Mouse (Mus musculus) embryonic facial prominence, embryonic 14.5 days (tissue): ENCODE measurements at regions not wholly inside any gene's neighbourhood (a gene's known extent, or its start where the extent isn't known, plus 50 kb on each side); places are given as distances from the start of the nearest gene placed in this dataset.

Source experiments
- ATAC-seq: fragments of 200-750 bp; cut with Nextera tagmentation; 2 replicates; pipeline ENCODE4 v1.8.0; 2017; ENCODE audit warnings: low read depth, moderate number of reproducible peaks, moderate TSS enrichment
- DNase-seq: peaks from one replicate; pipeline ENCODE4 v3.0.0-alpha.2; 2015; ENCODE audit warnings: low spot score
- H3K27ac ChIP-seq: fragments of 300-500 bp; sonication (generic); replicated peaks from 2 replicates; pipeline ENCODE4 v1.5.1; 2014; ENCODE audit warnings: low read depth, mild to moderate bottlenecking, low read length, moderate library complexity
- H3K27me3 ChIP-seq: fragments of 300-500 bp; sonication (generic); replicated peaks from 2 replicates; pipeline ENCODE4 v1.6.1; 2014; ENCODE audit warnings: low read length; ENCODE audit not compliant: control insufficient read depth, insufficient read depth
- H3K36me3 ChIP-seq: fragments of 300-500 bp; sonication (generic); 2 replicates; pipeline ENCODE4 v1.6.1; 2014; ENCODE audit warnings: low read length, mixed read lengths; ENCODE audit not compliant: control insufficient read depth, insufficient read depth
- H3K4me1 ChIP-seq: fragments of 300-500 bp; sonication (generic); 2 replicates; pipeline ENCODE4 v1.6.1; 2014; ENCODE audit warnings: antibody characterized with exemption, low read length; ENCODE audit not compliant: control insufficient read depth, insufficient read depth
- H3K4me2 ChIP-seq: fragments of 300-500 bp; sonication (generic); 2 replicates; pipeline ENCODE4 v1.6.1; 2014; ENCODE audit warnings: low read depth, mild to moderate bottlenecking, low read length, moderate library complexity, mixed read lengths
- H3K4me3 ChIP-seq: fragments of 300-500 bp; sonication (generic); 2 replicates; pipeline ENCODE4 v1.5.1; 2014; ENCODE audit warnings: low read depth, mild to moderate bottlenecking, low read length
- H3K9ac ChIP-seq: fragments of 300-500 bp; sonication (generic); 2 replicates; pipeline ENCODE4 v1.6.1; 2014; ENCODE audit warnings: low read depth, mild to moderate bottlenecking, low read length, moderate library complexity, mixed read lengths
- H3K9me3 ChIP-seq: fragments of 300-500 bp; sonication (generic); 2 replicates; pipeline ENCODE4 v1.6.1; 2016; ENCODE audit warnings: low read length; ENCODE audit not compliant: control insufficient read depth
- WGBS: fragments of 180-500 bp; shearing (Covaris S2); extraction: QIAGEN DNeasy Blood & Tissue Kit; methylation state at CpG from one replicate; pipeline ENCODE4 v1.1.7; 2014; 5-methylcytosine and 5-hydroxymethylcytosine counted together

DNA sequence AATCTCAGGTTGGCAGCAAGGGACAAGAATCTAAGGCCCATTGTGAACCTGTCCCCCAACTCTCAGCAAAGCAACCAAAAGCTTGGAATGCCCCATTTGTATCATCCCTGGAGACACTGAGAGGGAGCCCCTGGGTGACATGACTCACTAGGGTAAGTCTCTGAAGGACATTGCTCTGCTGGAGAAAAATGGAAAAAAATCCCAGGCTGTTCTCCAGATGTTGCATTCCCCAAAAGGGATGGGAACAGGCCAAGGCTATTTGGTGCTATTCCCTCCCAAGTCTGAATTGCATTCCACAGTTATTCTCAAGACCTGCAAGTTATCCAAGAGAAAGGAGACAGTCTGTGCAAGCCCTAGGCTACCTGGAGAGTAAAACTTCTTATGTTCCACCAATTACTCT is 77.7 kb downstream of the Rbm43 start:
- H3K4me3 ChIP-seq = no peak overlapping the region
- ATAC-seq = no peak
- H3K36me3 ChIP-seq = no peaks in the 10 kb centered on the region
- no peak overlapping the region for H3K4me2 ChIP-seq
- H3K27me3 ChIP-seq = no peaks in the 10 kb centered on the region
- H3K27ac ChIP-seq = no peak overlapping the region
- no peaks in the 10 kb centered on the region for H3K4me1 ChIP-seq
- DNase-seq = no peak
- H3K9me3 ChIP-seq = no peaks in the 10 kb centered on the region
- H3K9ac ChIP-seq = no peak overlapping the region

GRCm38 (mm10) chr2:51866045-51866444 is 68.9 kb downstream of the Rbm43 start:
- DNase-seq = no peak
- 86% methylated on average over 5 of the region's 5 CpGs for WGBS

GRCm38 (mm10) chr2:51868878-51869510 is 66.0 kb downstream of the Rbm43 start:
- no peaks in the 10 kb centered on the region for H3K9me3 ChIP-seq
- no peak overlapping the region for H3K4me2 ChIP-seq
- H3K27me3 ChIP-seq = no peaks in the 10 kb centered on the region
- no peaks in the 10 kb centered on the region for H3K36me3 ChIP-seq
- WGBS = 71% methylated on average over 4 of the region's 4 CpGs
- H3K27ac ChIP-seq = no peak overlapping the region
- H3K9ac ChIP-seq = no peak overlapping the region
- no peak overlapping the region for H3K4me3 ChIP-seq
- DNase-seq (no peak), ATAC-seq (no peak)
- no peaks in the 10 kb centered on the region for H3K4me1 ChIP-seq

More at GRCm38 (mm10) chr2:51866045-51866444, 68.9 kb downstream of the Rbm43 start:
- Histone ChIP-seq H3K27ac (no peak overlapping the region), H3K9me3 (no peaks in the 10 kb centered on the region), H3K4me3 (no peak overlapping the region), H3K4me1 (no peaks in the 10 kb centered on the region), H3K36me3 (no peaks in the 10 kb centered on the region), H3K27me3 (no peaks in the 10 kb centered on the region), H3K9ac (no peak overlapping the region), H3K4me2 (no peak overlapping the region)
- no peak for ATAC-seq

DNA sequence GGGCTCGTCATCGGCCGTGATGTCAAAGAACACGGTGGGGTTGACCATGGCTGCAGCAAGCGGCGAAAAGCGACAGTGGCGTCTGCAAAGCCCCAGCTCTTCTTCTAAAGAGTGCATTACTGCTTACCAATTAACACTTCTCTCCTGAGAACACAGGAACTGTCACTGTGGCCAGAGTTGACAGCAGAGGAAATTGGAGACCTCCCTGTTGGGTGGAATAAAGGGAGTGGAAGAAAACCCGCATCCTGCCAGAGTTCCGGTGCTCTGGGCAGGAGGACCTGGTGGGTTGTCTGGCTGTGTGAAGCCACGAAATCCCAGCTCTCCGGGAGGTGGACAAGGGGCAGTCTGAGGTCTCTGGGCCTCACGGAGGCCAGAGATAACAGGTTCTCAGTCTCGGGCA is 63.4 kb downstream of the Rbm43 start:
- WGBS = 72% methylated on average over 14 of the region's 14 CpGs
- no peak for ATAC-seq
- DNase-seq = no peak

More for the DNA sequence above, 63.4 kb downstream of the Rbm43 start:
- H3K4me3 ChIP-seq = no peak overlapping the region
- no peak overlapping the region for H3K27ac ChIP-seq
- no peak overlapping the region for H3K4me2 ChIP-seq
- no peaks in the 10 kb centered on the region for H3K4me1 ChIP-seq
- no peak overlapping the region for H3K9ac ChIP-seq
- no peaks in the 10 kb centered on the region for H3K9me3 ChIP-seq
- H3K27me3 ChIP-seq = no peaks in the 10 kb centered on the region
- H3K36me3 ChIP-seq = no peaks in the 10 kb centered on the region
